Mouse (Mus musculus): Measurements from ENCODE around the gene Nfatc2.

Gene Nfatc2

DNA sequence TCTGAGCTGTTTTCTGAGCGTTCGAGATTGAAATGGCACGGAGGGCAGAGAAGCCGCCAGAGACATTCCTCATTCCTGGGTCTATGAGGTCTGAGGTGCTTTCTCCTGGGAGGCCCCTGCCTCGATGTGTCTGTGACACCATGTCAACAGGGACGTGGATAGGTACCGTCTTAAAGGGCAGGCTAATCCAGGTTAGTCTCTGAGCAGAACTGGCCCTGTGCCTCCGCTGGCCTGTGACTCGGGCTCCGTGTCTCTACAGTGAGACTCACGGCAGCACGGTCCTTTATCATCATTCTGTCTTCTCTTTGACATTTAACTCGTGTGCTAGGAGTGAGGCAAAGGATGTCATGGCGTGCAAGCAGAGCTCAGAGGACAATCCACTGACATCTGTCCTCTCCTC is 120.3 kb downstream of the Nfatc2 start:
- DNase-seq, result no peak

DNA sequence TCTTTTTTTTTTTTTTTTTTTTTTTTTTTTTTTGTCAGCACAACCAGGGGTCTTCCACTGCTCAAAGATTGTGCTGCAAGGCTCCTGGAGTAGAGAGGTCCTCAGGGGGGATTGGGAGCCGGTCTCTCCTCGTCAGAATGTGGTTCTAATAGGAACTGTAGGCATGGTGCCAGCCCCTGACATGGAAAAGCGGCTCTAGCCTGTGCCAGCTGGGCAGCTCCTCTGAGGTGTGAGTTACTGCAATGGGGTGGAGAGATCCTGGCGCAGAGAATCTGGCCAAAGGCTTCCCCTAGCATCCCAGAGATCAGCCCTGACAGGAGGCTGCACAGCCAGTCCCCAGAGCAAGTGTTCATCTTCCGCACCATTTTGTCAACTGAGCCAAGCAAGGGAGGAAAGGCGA is 120.8 kb downstream of the Nfatc2 start:
- DNase-seq, result no peak

DNA sequence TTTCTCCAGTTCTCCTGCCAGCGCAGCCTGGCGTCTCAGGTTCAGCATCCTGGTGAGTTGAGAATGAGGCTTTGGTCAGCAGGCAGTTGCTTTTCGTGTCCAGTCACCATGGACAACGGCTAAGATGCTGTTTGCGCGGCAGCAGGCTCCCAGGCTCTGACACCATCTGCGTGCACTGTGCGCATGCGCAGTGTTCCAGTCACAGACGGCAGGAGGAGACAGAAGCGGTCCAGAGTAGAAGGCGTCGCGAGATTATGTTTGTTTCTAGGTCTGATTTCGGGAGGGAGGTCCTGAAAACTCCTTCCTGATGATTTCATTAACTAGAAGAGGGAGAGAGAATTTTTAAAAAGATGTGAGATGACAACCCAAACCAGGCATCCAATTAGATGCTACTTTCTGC is 121.5 kb downstream of the Nfatc2 start:
- DNase-seq, result no peak

DNA sequence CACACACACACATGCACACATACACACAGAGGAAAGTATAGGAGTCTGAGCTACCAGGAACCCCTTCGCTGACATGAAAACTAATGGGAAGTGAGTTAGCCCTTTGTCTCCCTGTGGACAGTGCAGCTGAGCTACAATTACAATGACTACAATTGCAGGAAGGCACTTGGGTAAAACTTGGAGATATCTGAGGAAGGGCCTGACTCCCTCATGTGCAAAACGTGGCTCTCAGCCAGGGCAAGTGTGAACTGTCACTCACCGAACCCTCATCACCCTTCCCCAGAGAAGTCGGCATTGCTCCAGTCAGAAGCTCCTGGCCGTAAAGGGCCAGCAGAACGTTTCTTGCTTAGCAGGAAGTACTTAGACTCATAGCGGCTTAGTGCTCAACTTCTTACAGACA is 123.0 kb downstream of the Nfatc2 start:
- DNase-seq, result peak; percentile 60 to 69

DNA sequence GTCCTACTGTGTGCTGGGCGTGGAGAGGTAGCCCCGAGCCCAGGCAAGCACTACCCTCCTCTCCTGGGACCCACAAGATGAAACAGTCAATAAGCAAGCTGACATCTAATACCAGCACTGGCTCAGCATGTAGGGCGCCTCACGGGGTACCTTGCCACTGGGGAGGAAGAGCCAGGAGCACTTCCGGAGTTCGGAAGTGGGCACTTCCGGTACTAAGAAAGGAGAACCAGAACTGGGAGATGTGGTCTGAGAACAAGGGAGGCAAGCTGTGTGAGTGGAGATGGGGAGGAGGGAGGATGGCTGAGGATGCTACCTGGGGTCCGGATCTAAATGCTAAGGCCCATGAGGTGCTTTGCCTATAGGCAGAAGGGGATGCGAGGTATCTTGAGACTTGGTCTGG is 128.0 kb downstream of the Nfatc2 start:
- no peak for DNase-seq

DNA sequence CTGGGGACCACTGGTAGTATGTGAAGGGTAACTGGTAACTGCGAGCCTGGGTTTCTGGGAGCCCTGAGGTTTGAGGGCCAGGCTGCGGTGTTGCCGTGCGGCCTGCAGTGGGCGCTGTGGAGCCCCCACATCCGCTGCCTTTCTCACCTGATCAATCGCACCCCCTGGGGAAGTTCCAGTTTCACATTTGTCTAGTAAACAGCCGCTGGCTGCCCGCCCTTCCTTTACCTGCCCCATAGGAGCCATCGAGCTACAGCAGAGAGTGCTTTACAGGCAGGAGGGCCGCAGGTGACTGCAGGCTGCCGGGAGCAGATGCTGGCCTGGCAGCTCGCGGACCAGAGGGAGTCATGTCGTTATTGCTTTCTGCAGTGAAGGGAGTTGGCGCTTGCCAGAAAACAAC is 128.6 kb downstream of the Nfatc2 start:
- DNase-seq, result peak; percentile 73 to 79

DNA sequence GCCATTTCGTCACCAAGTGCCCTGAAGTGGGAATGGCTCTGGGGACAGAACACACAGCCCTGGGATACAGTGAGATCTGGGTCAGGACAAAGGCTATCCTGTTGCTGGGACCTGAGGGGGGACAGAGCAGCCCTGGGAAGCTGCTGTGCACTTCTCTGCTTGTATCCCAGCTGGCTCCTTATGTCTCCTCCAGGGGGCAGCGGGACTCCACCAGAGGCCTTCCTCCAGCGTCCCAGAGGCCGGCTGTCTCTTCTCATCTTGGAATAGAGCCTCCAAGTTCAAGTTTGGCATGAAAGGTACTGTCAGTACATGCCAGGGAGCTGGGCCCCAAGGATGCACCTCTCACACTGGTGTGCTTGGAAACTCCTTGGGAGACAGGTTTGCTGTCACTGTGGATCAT is 132.4 kb downstream of the Nfatc2 start:
- DNase-seq, result peak; percentile 84 to 87

DNA sequence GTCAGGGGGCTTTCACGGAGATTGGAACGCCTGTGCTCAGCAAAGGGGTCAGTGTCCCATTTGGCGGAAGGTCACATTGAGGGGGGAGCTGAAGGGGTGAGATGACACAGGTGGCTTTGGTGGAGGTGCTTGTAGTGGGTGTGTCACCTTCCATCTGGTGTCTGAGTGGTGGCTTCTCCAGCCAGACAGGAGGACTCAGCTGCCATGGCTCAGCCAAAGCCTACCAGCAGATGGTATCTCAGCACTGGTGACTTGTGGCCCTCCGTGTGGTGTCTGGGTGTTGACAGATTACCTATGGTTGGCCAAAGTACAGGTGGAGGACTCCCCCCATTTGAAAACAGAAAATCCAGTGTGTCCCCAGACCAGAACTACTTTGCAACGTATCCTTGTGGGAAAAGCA is 134.3 kb downstream of the Nfatc2 start:
- DNase-seq, result no peak

DNA sequence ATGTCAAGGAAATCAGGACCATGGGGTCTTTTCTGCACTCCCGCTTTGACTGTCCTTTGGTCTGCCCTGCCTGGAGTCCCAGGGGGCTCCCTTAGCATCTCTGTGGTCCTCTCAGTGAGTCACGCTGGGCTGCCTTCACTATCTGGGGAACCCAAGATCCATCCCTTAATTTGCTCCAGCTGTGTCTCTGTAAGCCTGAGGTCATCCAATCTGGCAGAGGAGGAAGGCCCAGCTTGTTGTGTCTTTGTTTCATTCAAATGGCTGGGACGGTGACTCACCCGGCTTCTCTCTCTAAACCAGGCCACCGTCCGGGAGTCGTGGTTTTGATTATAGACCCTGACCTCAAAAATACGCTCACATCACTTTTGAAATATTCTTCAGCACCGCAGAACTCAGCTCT is 135.4 kb downstream of the Nfatc2 start:
- DNase-seq, result peak; percentile 20 to 42

DNA sequence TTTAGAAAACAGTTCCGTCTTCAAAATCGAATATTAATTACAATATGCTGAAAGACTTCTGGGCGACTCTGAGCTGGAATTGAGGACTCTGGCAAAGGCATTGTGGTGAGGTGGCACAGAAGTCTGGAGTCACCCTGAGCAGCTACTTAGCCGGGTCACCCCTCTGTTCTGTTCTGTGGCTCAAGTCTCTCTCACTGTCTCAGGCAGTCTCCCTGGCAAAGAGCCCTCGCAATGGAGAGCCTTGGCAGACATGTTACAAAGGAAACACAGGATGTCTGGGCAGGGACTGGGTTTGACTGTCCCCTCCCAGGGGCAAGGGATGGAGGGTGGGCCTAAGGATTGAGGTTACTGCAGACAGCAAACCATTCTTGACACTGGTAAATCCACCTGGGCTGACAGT is 135.8 kb downstream of the Nfatc2 start:
- DNase-seq, result no peak

DNA sequence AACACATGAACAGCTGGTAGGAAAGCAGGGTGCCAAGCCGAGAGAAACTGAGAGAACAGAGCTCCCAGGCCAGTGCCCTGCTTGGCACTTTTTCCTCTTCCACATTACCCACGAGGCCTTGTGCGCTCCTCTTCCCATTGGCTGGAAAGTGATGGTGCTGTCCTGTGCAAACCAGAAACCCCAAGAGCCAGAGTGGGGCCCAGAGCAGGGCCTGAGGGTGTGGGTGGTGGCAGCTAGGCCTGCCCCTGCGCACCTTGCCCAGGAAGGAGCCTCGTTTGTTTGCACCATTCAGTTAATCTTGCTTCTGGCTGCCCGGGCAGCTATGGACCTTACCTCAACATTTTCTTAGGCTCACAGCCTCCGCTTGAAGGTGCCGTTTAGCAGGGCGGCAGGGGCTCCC is 139.6 kb downstream of the Nfatc2 start:
- no peak for DNase-seq

DNA sequence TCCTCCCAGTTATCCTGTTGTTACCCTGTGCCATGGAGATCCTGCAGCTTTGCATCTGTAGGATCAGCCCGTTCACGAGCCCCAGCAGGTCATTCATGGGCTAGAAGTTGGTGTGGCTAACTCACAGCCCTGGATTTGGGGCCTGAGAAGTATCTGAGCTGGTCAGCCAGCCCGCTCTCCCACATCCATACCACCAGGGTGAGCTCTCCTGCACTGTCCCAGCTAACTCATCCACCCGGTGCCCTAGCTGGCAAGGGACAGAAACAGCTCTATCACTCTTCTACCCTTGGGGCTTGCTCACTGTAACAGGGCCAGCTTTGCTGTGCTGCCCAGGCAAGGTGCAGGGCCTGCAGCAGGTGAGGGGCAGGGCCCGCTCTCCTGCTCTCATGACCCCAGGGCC is 141.8 kb downstream of the Nfatc2 start:
- DNase-seq, result no peak

DNA sequence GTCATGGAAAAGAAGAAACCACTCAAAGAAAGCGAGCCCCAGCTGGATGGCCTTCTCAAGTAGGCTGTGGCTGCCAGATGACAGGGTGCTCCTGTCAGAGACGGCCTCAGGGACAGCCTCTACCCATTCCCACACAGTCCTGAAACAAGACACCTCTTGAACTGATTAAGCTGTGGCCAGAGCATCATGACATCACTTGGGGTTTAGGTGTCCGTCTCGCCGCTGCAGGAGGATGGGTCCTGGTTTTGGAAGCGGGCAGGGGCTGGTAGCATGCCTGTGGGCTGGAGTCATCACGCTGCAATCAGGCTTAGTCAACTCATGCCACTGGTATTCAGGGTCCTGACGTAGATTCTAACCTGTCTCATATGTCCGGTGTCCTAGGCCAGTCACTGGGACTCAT is 142.9 kb downstream of the Nfatc2 start:
- DNase-seq, result no peak

DNA sequence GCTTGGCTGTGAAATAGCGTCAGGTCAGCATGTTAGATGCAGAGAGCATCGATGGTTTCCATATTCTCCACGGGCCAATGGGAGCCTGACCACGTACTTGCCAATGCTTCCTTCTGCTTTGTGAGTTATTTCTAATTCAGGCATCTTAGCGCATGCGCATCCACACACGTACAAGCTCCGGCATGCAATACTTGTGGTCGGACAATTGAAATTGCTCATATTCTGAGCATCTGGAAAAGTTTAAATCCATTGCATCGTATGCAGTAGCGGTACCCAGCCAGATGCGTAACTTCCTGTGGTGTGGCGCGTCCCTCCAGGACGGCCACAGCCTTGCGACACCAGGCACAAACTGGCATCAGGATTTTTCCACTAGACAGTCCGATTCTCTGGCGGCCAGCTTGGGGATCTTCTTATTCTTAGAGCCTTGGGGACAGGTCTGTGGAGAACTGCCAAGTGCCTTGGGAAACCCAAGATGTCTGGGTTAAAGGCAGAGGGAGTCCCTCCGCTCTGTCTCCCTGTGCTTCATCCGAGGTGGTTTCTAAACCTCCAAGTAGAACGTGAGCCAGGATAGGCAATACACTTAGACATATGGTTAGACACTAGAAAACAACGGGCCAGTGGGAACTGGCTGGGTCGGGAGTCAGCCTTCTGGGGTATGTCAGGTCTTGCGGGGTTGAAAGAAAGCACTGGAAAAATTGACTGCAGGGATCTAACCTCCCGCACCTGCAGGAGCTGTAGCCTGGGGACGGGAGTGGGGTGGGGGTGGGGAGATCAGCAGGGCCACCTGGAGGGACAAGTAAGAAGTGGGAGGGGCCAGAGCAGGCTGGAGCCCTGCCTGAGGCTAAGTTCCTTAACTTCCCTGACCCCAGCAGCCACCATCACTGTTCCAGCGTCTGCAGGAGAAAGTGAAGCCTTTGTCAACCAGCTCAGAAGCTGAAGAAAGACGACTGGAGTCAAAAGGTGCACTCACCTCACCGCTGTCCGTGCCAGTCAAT is 149.4 kb downstream of the Nfatc2 start:
- no peak for DNase-seq

DNA sequence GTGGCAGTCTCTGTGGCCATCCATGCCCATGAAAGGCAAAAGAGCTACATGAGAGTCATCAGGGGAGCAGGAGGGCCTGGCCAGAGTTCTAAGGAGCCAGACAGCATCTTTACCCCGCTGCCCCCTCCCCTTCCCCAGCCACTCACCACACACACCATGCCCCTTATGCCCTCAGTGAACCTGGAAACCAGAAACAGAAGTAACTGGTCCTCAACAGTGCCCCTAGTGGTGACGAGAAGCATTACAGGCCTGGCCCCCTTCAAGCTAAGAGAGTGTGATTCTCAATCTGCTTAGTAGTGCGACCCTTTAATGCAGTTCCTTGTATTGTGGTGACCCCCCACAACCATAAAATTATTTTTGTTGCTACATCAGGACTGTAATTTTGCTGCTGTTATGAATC is 150.5 kb downstream of the Nfatc2 start:
- DNase-seq, result peak; percentile 48 to 57

DNA sequence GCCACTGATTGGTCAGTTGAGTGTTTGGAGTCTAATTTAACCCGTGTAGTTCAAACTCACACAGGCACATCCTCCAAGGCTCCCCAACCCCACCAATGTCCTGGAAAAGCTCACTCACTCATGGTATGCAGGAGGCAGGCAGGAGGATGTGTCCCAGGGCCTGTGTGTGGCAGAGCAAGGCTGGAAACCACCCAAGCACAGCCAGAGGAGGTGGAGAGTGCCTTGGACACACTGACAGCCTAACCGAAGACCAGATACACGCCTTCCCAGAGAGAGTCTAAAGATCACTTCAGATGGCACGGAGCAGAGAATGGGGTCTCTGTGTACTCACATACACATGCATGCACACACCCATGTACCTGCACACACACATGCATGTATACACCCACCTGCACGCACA is 153.4 kb downstream of the Nfatc2 start:
- DNase-seq, result peak; percentile 24 to 51

DNA sequence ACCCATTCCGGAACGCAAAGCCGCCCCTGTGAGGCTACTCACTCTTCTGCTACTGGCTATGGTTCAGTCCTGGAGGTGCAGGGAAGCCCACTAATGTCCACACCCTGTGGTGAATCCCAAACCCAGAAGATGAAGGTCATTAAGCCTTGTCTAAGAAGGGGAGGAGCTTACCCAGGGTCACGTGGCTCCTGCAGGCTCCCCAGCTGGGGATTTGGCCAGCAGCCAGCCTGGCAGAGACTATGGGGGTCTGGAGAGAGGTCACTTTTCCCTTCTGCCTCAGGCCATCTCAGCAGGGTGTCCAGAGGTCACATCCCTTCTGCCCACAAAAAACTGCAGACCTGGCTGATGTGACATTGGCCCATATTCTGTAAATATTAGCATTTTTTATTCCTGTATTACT is 153.9 kb downstream of the Nfatc2 start:
- DNase-seq, result peak; percentile 28 to 48

DNA sequence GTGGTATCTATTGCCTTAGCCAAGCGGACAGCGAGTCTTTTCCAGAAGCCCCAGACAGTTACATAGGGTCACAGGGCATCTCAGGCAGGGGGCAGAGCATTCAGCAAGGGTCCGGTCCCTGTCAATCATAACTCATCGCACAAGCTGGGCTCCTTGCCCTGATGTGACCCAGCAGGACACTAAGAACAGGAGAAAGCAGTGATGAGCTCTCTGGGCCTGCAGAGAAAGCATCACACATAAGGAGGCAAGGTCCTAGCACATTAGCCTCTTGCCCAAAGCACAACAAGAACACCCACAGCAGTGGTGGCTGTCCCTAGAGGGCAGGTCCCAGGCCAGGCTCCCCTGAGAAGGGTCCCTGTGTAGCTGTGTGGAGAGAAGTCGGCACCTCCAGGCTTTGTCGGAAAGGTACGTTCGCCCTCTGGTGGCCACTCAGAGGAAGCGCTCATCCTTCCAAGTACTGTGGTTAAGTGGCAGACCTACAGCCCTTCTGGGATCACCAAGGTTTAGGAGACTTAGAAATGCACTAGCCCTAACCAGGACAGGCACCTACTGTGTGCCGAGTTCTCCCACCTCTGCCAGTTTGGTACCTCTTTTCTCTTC is 156.1 kb downstream of the Nfatc2 start:
- DNase-seq, result peak; percentile 79 to 82

DNA sequence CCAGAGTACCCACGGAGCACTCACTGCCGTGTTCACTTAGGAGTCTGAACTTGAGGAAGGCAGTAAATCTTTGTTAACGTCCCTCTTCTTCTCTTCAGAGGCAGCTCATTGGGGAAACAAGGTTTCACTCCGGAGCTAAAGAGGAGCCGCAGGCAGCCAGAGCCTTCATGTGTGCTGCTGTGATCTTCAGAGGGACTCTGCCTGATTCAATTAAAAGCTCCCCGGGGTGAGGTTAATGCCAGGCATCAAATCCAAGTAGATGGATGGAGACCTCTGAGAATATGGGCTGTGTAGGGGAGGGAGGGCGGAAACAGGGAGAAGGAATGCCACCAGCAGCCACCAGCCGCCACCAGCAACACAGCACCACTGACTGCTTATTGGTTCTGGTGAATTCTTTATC is 157.3 kb downstream of the Nfatc2 start:
- no peak for DNase-seq

DNA sequence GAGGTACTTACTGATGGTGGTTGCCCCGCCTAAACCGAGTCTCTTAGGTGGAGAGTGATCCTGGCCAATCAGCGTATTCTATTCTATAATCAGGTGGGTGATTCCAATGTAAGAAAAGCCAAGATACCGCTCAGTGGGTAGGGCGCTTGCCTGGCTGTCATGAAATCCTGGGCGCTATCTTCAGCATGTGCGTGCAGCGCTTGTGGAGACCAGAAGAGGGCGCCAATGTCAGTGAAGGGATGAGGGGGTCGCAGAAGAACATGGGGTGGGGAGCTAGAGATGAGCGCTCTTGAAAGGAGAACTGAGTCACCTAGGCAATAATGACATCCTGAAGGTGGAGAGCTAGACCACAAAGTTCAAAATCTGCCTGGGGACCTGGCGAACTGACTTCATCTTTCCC is 160.0 kb downstream of the Nfatc2 start:
- DNase-seq, result no peak

DNA sequence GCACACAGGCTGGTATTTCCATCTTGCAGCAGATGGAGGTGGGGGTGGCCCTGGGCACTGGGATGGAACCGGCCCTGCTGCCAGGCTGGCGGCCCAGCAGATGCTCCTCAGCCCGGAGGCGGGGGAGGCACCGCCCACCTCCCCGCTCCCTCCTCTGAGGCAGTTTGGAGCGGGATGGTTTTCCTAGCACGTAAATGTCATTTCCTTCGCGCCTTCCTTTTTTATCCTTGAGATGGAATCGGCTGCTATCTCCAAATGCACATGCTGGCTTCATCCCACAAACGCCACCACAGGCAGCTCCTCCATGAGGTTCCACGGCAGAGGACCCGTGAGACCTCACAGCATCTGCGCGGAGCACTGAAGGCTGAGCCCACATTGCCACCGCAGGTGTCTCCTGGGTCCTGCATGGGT is 160.5 kb downstream of the Nfatc2 start:
- DNase-seq, result peak; percentile 56 to 75

DNA sequence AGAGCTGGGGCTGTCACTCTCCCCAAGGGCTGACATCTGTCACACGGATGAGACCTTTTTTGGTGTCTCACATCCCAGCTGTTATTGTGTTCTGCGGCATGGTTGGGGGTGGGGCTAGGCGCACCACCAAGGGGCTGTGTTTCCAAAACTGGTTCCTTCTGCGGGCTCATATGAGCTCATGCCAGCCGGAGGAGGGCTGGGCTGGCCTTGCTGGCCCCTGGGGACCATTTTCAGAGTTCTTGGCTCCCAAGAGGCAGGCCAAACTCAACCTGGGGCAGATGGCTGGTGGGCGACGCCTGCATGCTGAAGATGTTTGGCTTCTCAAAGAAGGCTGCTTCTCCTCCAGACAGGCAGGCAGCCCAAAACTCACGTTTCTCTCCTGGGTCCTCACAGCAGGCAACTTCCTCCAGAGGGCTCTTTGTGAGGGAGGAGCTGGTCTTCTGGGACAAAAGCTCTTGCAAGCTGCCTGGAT is 162.4 kb downstream of the Nfatc2 start:
- DNase-seq, result no peak

DNA sequence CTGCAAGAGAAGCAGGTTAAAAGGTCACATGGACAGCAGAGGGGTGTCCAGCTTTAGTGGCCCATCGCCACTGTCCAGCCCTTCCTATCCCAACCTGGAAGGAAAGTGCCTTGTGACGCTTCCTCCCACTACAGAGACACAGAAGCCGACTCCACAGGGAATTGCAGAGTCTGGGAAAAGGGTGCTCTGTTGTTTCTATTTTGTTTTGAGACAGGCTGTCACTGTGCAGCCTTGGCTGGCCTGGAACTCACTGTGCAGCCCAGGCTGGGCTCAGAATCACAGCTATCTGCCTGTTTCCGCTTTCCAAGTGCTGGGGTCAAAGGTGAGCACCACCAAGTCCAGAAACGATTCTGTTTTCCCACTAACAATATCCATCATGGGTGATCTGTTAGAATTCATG is 167.3 kb downstream of the Nfatc2 start:
- DNase-seq, result no peak

DNA sequence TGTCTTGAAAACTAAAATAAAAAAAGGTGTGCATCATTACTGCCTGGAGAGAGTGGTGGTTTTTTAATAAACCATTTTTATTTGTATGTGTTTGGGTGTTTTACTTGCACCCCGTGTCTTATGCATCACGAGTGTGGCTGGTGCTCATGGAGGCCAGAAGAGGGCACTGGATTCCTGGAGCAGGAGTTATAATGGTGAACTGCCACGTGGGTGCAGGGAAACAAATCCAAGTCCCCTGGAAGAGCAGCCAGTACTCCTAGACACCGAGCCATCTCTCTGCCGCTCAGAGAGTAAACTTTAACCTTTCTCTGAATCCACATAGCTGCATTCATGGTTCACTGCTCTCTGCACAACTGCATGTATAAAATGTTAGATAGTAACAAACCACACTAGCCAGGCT is 168.1 kb downstream of the Nfatc2 start:
- peak in 1 of 2 experiments; percentile 54 for DNase-seq
